Comparison of ENCODE assay signal across 7 mouse cellular contexts in the genomic region with DNA sequence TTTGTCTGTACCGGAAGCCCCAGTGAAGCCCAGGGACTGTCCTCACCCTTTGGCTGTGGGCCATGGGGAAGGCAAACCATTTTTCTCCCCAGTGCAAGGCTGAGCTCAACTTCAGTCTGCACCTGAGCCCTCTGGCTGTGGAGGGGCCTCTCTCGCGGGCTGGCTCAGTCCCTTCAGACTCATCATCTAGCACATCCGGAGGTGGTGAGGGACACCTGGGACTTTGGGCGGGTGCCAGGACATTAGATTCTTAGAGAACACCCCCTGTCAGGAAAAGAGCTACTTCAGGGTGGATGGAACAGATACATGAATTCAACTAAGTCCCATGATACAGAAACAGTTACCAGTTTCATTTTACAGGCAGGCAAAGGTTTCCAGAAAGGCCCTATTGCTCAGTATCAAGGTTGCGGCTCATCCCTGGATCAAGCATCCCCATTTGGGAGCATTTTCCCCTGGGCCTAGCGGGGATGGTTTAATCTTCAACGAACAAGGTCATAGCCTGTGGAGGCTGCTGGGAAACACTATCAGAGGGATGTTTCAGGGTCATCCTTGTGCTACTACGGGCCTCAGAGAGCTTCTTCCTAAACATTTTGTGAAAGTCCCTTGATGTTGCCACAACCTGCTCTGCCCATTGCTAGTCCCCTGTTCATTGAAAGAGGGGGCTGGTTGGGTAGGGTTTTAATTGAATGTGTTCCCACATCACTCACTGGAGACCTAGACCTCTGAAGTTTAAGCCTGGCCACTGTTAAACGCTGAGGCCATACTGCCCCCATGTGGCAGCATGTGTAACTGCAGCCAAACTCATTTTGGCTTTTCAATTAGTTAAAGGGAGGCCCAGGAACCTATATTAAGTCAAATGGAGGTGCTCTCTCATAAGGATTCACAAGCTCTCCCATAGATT. TPM values are rescaled to one million over a fixed set of nuclear protein-coding genes. Genes with fewer than 3 reads are reported as not detected.
DNase-seq lines count a peak whose midpoint lies in the region; ATAC-seq and TF ChIP-seq lines count a peak whose summit lies in the region.

No protein-coding gene starts in this region.

- H3K4me3 ChIP-seq in embryonic facial prominence, embryonic 10.5 days = no peak overlapping the region
- H3K4me3 ChIP-seq in hindbrain, postnatal 0 days (ENCODE audit: low read length) = no peak overlapping the region

- H3K27ac ChIP-seq in embryonic facial prominence, embryonic 10.5 days (replicated peaks) = peak overlapping the region; percentile 44; the same call in 1 of the 2 replicates
- H3K27ac ChIP-seq in hindbrain, postnatal 0 days = no peak overlapping the region

- 0 out of 2 replicates have a peak, but pooled peaks have one; percentile 46 for ATAC-seq in hindbrain, postnatal 0 days

- H3K9me3 ChIP-seq in embryonic facial prominence, embryonic 10.5 days = no peaks in the 10 kb centered on the region
- no peaks in the 10 kb centered on the region for H3K9me3 ChIP-seq in hindbrain, postnatal 0 days (ENCODE audit: low read length)

- TF ChIP-seq CTCF in hindbrain, postnatal 0 days (IDR thresholded peaks at IDR 0.05; ENCODE audit: low read depth) = peak; percentile 98

- peaks cover 16% of the 10 kb centered on the region for H3K4me1 ChIP-seq in embryonic facial prominence, embryonic 10.5 days
- H3K4me1 ChIP-seq in hindbrain, postnatal 0 days (ENCODE audit: insufficient read depth, low read length) = peaks cover 4% of the 10 kb centered on the region; the same call in 1 of the 2 replicates

- peak; percentile 45 for DNase-seq in right cerebral cortex, postnatal 25 days
- no peak for DNase-seq in right cerebral cortex, postnatal 14 days
- peak; percentile 62 for DNase-seq in adrenal gland, postnatal 14 days
- peak; percentile 66 for DNase-seq in embryonic facial prominence, embryonic 10.5 days (ENCODE audit: low spot score)
- peak; percentile 86 for DNase-seq in hindbrain, postnatal 0 days (ENCODE audit: low spot score)
- DNase-seq in lung, postnatal 4 days = peak; percentile 38 to 62
- DNase-seq in thymus, postnatal 4 days = peak; percentile 45

- H3K36me3 ChIP-seq in embryonic facial prominence, embryonic 10.5 days (replicated peaks) = peaks cover 52% of the 10 kb centered on the region
- H3K36me3 ChIP-seq in hindbrain, postnatal 0 days (ENCODE audit: insufficient read depth, low read length) = peaks cover 5% of the 10 kb centered on the region; the same call in 1 of the 2 replicates

- 62% methylated on average over 10 of the region's 10 CpGs for WGBS in embryonic facial prominence, embryonic 10.5 days
- WGBS in hindbrain, postnatal 0 days = 32% methylated on average over 10 of the region's 10 CpGs

- H3K9ac ChIP-seq in hindbrain, postnatal 0 days (replicated peaks; ENCODE audit: low read length) = 0 out of 2 replicates have a peak overlapping the region, but pooled peaks have one; percentile 24

- no peak overlapping the region for H3K4me2 ChIP-seq in hindbrain, postnatal 0 days (ENCODE audit: low read depth, low read length)

- H3K27me3 ChIP-seq in embryonic facial prominence, embryonic 10.5 days (replicated peaks; ENCODE audit: low read depth, poor library complexity, severe bottlenecking) = no peaks in the 10 kb centered on the region
- no peaks in the 10 kb centered on the region for H3K27me3 ChIP-seq in hindbrain, postnatal 0 days (ENCODE audit: insufficient read depth, low read length)

RNA-seq across cellular contexts. Expression of gene Igfbp5, which starts 20.1 kb away (rescaled TPM):
- total RNA-seq in adrenal gland, postnatal 14 days (2021) = 68.1 and 74.3 TPM in 2 replicates
- 75.4 and 87.4 TPM in 2 replicates for polyA plus RNA-seq in embryonic facial prominence, embryonic 10.5 days (2016; fragmentation: Nextera tagmentation; extraction: Ambion mirVana)
- total RNA-seq in hindbrain, postnatal 0 days (2014; rRNA removed) = 127 and 131 TPM in 2 replicates
- polyA plus RNA-seq in hindbrain, postnatal 0 days (2015; fragmentation: Nextera tagmentation; extraction: Ambion mirVana) = 40.0 and 44.6 TPM in 2 replicates

RNA-seq across cellular contexts. Expression of gene Igfbp2, which starts 30.3 kb away (rescaled TPM):
- total RNA-seq in adrenal gland, postnatal 14 days (2021) = 9.1 and 58.4 TPM in 2 replicates
- 474 and 479 TPM in 2 replicates for polyA plus RNA-seq in embryonic facial prominence, embryonic 10.5 days (2016; fragmentation: Nextera tagmentation; extraction: Ambion mirVana)
- 686 and 698 TPM in 2 replicates for total RNA-seq in hindbrain, postnatal 0 days (2014; rRNA removed)
- 470 and 480 TPM in 2 replicates for polyA plus RNA-seq in hindbrain, postnatal 0 days (2015; fragmentation: Nextera tagmentation; extraction: Ambion mirVana)

Comparison
In these comparisons a context has a peak if more than half of its experiments do, and no peak if none do; other contexts are left out.
1. RNA of gene Igfbp2, which starts 30.3 kb away (total RNA-seq): 686 to 698 TPM in hindbrain, postnatal 0 days; 9.1 to 58.4 TPM in adrenal gland, postnatal 14 days; every median in the first group is over 10 times any median in the second.